In genomic region chr5:72558716-72559526, GRCm38 (mm10) we compare ENCODE assay signal across 7 mouse cellular contexts. TPM values are rescaled to one million over a fixed set of nuclear protein-coding genes. Genes with fewer than 3 reads are reported as not detected.
DNase-seq lines count a peak whose midpoint lies in the region; ATAC-seq and TF ChIP-seq lines count a peak whose summit lies in the region.

No protein-coding gene starts in this region.

- no peak for TF ChIP-seq CTCF in lung, postnatal 0 days (IDR thresholded peaks at IDR 0.05)

- H3K36me3 ChIP-seq in lung, embryonic 16.5 days (ENCODE audit: control insufficient read depth, insufficient read depth, low read length), result 0 out of 2 replicates have a peak, but pooled peaks cover 3% of the 10 kb centered on the region
- H3K36me3 ChIP-seq in forebrain, embryonic 12.5 days (replicated peaks), result peaks cover 4% of the 10 kb centered on the region; the same call in 1 of the 2 replicates
- peaks cover 12% of the 10 kb centered on the region for H3K36me3 ChIP-seq in hindbrain, embryonic 14.5 days (replicated peaks; ENCODE audit: control insufficient read depth, insufficient read depth)
- H3K36me3 ChIP-seq in lung, postnatal 0 days (ENCODE audit: insufficient read depth, low read length), result no peaks in the 10 kb centered on the region; the same call in 1 of the 2 replicates

- no peaks in the 10 kb centered on the region for H3K9me3 ChIP-seq in lung, embryonic 16.5 days (ENCODE audit: control insufficient read depth, low read length)
- no peaks in the 10 kb centered on the region for H3K9me3 ChIP-seq in forebrain, embryonic 12.5 days
- no peaks in the 10 kb centered on the region for H3K9me3 ChIP-seq in hindbrain, embryonic 14.5 days (ENCODE audit: control insufficient read depth, low read length)
- no peaks in the 10 kb centered on the region for H3K9me3 ChIP-seq in lung, postnatal 0 days (ENCODE audit: low read length)

- WGBS in lung, embryonic 16.5 days, result under 1% methylated on average over 52 of the region's 57 CpGs
- WGBS in forebrain, embryonic 12.5 days, result under 1% methylated on average over 57 of the region's 57 CpGs
- under 1% methylated on average over 56 of the region's 57 CpGs for WGBS in hindbrain, embryonic 14.5 days
- WGBS in lung, postnatal 0 days, result under 1% methylated on average over 57 of the region's 57 CpGs

- peak; percentile 70 for ATAC-seq in lung, embryonic 16.5 days (ENCODE audit: low read depth)
- peak; percentile 82 for ATAC-seq in forebrain, embryonic 12.5 days (ENCODE audit: low FRiP score)
- peak; percentile 81 for ATAC-seq in hindbrain, embryonic 14.5 days (ENCODE audit: low FRiP score)
- ATAC-seq in lung, postnatal 0 days, result peak; percentile 55

- H3K4me1 ChIP-seq in lung, embryonic 16.5 days (replicated peaks; ENCODE audit: control insufficient read depth, insufficient read depth, low read length), result peaks cover 7% of the 10 kb centered on the region
- H3K4me1 ChIP-seq in forebrain, embryonic 12.5 days, result peaks cover 7% of the 10 kb centered on the region; the same call in 1 of the 2 replicates
- peaks cover 17% of the 10 kb centered on the region for H3K4me1 ChIP-seq in hindbrain, embryonic 14.5 days (replicated peaks; ENCODE audit: control insufficient read depth, insufficient read depth, low read length)
- no peaks in the 10 kb centered on the region for H3K4me1 ChIP-seq in lung, postnatal 0 days (ENCODE audit: insufficient read depth, low read depth, low read length)

- H3K4me2 ChIP-seq in lung, embryonic 16.5 days (ENCODE audit: low read depth, low read length), result peak overlapping the region; percentile 95
- peak overlapping the region; percentile 80 for H3K4me2 ChIP-seq in forebrain, embryonic 12.5 days
- H3K4me2 ChIP-seq in hindbrain, embryonic 14.5 days (replicated peaks), result peak overlapping the region; percentile 90
- peak overlapping the region; percentile 98 for H3K4me2 ChIP-seq in lung, postnatal 0 days (replicated peaks; ENCODE audit: low read depth, low read length)

- no peak for TF ChIP-seq EP300 in lung, postnatal 0 days (IDR thresholded peaks at IDR 0.05)

- peak overlapping the region; percentile 92 for H3K4me3 ChIP-seq in lung, embryonic 16.5 days (ENCODE audit: low read length)
- H3K4me3 ChIP-seq in forebrain, embryonic 12.5 days (replicated peaks), result peak overlapping the region; percentile 84
- H3K4me3 ChIP-seq in hindbrain, embryonic 14.5 days (replicated peaks; ENCODE audit: low read length), result peak overlapping the region; percentile 96
- H3K4me3 ChIP-seq in lung, postnatal 0 days (ENCODE audit: low read depth, low read length), result peak overlapping the region; percentile 81

- peak overlapping the region; percentile 88 for H3K9ac ChIP-seq in lung, embryonic 16.5 days (ENCODE audit: low read length)
- H3K9ac ChIP-seq in forebrain, embryonic 12.5 days, result peak overlapping the region; percentile 92
- peak overlapping the region; percentile 90 for H3K9ac ChIP-seq in hindbrain, embryonic 14.5 days
- H3K9ac ChIP-seq in lung, postnatal 0 days (replicated peaks; ENCODE audit: low read depth), result peak overlapping the region; percentile 85

- H3K27ac ChIP-seq in lung, embryonic 16.5 days (ENCODE audit: low read length), result peak overlapping the region; percentile 23
- peak overlapping the region; percentile 51 for H3K27ac ChIP-seq in forebrain, embryonic 12.5 days
- H3K27ac ChIP-seq in hindbrain, embryonic 14.5 days, result peak overlapping the region; percentile 82
- no peak overlapping the region for H3K27ac ChIP-seq in lung, postnatal 0 days (ENCODE audit: low read length)

- no peak for DNase-seq in lung, postnatal 10 days
- peak; percentile 12 for DNase-seq in brain, adult 2 months (ENCODE audit: low read depth, low spot score)
- peak; percentile 37 for DNase-seq in hindbrain, embryonic 14.5 days (ENCODE audit: low spot score)
- peak; percentile 16 for DNase-seq in lung, postnatal 0 days (ENCODE audit: low spot score)
- DNase-seq in spleen, postnatal 10 days (ENCODE audit: low spot score in 2 of 2), result peak; percentile 69 to 71

- H3K27me3 ChIP-seq in lung, embryonic 16.5 days (ENCODE audit: control insufficient read depth, insufficient read depth, low read depth, low read length), result no peaks in the 10 kb centered on the region
- no peaks in the 10 kb centered on the region for H3K27me3 ChIP-seq in forebrain, embryonic 12.5 days
- H3K27me3 ChIP-seq in hindbrain, embryonic 14.5 days (ENCODE audit: control insufficient read depth, insufficient read depth, low read length), result no peaks in the 10 kb centered on the region
- no peaks in the 10 kb centered on the region for H3K27me3 ChIP-seq in lung, postnatal 0 days (replicated peaks; ENCODE audit: insufficient read depth, low read length)

RNA-seq across cellular contexts. Expression of gene Nfxl1, which starts 0.6 kb away (rescaled TPM):
- polyA plus RNA-seq in lung, embryonic 16.5 days (2015; fragmentation: Nextera tagmentation; extraction: Ambion mirVana), result 12.8 and 15.9 TPM in 2 replicates
- 21.8 and 24.8 TPM in 2 replicates for polyA plus RNA-seq in forebrain, embryonic 12.5 days (2016; fragmentation: Nextera tagmentation; extraction: Ambion mirVana)
- 18.1 and 19.0 TPM in 2 replicates for polyA plus RNA-seq in hindbrain, embryonic 14.5 days (2014; fragmentation: Nextera tagmentation; extraction: Ambion mirVana)
- 9.3 and 9.5 TPM in 2 replicates for polyA plus RNA-seq in lung, postnatal 0 days (2015; fragmentation: Nextera tagmentation; extraction: Ambion mirVana)

RNA-seq across cellular contexts. Expression of gene Zar1, which starts 22.1 kb away (rescaled TPM):
- 0.20 TPM in 1 of 2 replicates, not detected in the other for polyA plus RNA-seq in lung, embryonic 16.5 days (2015; fragmentation: Nextera tagmentation; extraction: Ambion mirVana)
- 1.1 and 1.8 TPM in 2 replicates for polyA plus RNA-seq in forebrain, embryonic 12.5 days (2016; fragmentation: Nextera tagmentation; extraction: Ambion mirVana)
- 4.8 and 5.5 TPM in 2 replicates for polyA plus RNA-seq in hindbrain, embryonic 14.5 days (2014; fragmentation: Nextera tagmentation; extraction: Ambion mirVana)
- polyA plus RNA-seq in lung, postnatal 0 days (2015; fragmentation: Nextera tagmentation; extraction: Ambion mirVana), result not detected in 2 replicates

RNA-seq across cellular contexts. Expression of gene Gm5868, which starts 28.4 kb away (rescaled TPM):
- polyA plus RNA-seq in lung, embryonic 16.5 days (2015; fragmentation: Nextera tagmentation; extraction: Ambion mirVana), result 0.63 TPM in 1 of 2 replicates, not detected in the other
- polyA plus RNA-seq in forebrain, embryonic 12.5 days (2016; fragmentation: Nextera tagmentation; extraction: Ambion mirVana), result 3.2 and 3.5 TPM in 2 replicates
- 8.1 and 9.3 TPM in 2 replicates for polyA plus RNA-seq in hindbrain, embryonic 14.5 days (2014; fragmentation: Nextera tagmentation; extraction: Ambion mirVana)
- polyA plus RNA-seq in lung, postnatal 0 days (2015; fragmentation: Nextera tagmentation; extraction: Ambion mirVana), result 0.15 TPM in 1 of 2 replicates, not detected in the other

RNA-seq across cellular contexts. Expression of gene Corin, which starts 54.6 kb away (rescaled TPM):
- polyA plus RNA-seq in lung, embryonic 16.5 days (2015; fragmentation: Nextera tagmentation; extraction: Ambion mirVana), result 2.0 and 2.4 TPM in 2 replicates
- 0.62 and 1.0 TPM in 2 replicates for polyA plus RNA-seq in forebrain, embryonic 12.5 days (2016; fragmentation: Nextera tagmentation; extraction: Ambion mirVana)
- 3.6 and 3.8 TPM in 2 replicates for polyA plus RNA-seq in hindbrain, embryonic 14.5 days (2014; fragmentation: Nextera tagmentation; extraction: Ambion mirVana)
- 0.85 and 1.1 TPM in 2 replicates for polyA plus RNA-seq in lung, postnatal 0 days (2015; fragmentation: Nextera tagmentation; extraction: Ambion mirVana)
